Mouse (Mus musculus) liver, adult 2 months (tissue): Measurements from ENCODE around the gene Chn1.

ENCODE experiments used
- CTCF ChIP-seq: fragments of 200-500 bp; IDR thresholded peaks from 2 replicates; pipeline ENCODE4 v1.5.1; 2011; ENCODE audit warnings: low read depth, low read length, control low read depth
- POLR2A ChIP-seq: fragments of 200-500 bp; IDR thresholded peaks from 2 replicates; pipeline ENCODE4 v1.6.1; 2011; ENCODE audit warnings: low read length, control low read depth; ENCODE audit not compliant: insufficient read depth; ENCODE audit errors: extremely low read depth

DNA sequence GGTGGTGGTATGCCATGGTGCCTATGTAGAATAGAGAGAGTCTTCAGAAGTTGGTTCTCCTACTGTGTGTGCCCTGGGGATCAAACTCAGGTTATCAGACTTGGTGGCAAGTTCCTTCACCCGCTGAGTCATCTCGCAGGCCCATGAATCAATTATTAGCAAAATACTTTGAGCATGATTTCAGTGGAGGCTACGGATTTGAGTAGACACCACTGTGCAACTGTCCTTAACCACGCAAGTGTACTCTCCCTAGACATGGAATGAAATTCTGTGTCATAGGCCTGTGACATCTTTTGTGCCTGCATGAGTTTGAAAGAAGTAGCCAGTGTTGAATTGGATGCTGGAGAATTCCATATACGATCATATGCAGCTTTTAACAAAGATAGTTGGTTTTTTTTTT, 194.4 kb downstream of the Chn1 start:
- TF ChIP-seq CTCF, result no peak
- TF ChIP-seq POLR2A, result no peak
